Mouse (Mus musculus): Measurements from ENCODE around the gene Tpsb2. TPM values are rescaled to one million over a fixed set of nuclear protein-coding genes. Genes with fewer than 3 reads are reported as not detected.

The Tpsb2 gene
- not detected in 2 replicates for polyA plus RNA-seq (2016; fragmentation: Nextera tagmentation; extraction: Ambion mirVana)

DNA sequence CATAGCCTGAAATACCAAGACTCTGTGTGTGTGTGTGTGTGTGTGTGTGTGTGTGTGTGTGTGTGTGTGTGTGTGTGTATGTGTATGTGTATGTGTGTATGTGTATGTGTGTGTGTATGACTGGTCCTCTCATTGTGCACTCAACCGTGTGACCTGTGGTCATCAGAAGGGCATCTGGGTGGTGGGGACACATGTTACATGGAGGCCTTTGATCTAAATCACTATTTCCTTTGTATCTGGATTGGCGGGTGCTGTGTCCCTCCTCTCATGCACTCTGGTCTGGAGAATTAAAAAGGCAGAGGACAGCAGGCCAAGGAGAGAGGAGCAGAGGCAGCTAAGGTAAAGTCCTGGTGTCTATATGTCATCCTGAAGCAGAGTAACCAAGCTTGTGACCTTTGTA lies at the start of gene Tpsb2:
Gene Tpsb2, plus strand, starts transcription at position 301 of the 400 bp plus-strand sequence.
- Histone ChIP-seq H3K4me3 (no peak within 1 kb of the TSS), H3K27me3 (no peaks in the 10 kb centered on the region), H3K36me3 (no peaks in the 10 kb centered on the region), H3K4me2 (replicated peaks) (no peak within 1 kb of the TSS), H3K4me1 (no peaks in the 10 kb centered on the region), H3K9me3 (replicated peaks) (no peaks in the 10 kb centered on the region), H3K27ac (no peak within 1 kb of the TSS), H3K9ac (no peak within 1 kb of the TSS)
- no peak for ATAC-seq (ENCODE audit: low FRiP score)
- 82% methylated on average over 2 of the region's 2 CpGs for WGBS

DNA sequence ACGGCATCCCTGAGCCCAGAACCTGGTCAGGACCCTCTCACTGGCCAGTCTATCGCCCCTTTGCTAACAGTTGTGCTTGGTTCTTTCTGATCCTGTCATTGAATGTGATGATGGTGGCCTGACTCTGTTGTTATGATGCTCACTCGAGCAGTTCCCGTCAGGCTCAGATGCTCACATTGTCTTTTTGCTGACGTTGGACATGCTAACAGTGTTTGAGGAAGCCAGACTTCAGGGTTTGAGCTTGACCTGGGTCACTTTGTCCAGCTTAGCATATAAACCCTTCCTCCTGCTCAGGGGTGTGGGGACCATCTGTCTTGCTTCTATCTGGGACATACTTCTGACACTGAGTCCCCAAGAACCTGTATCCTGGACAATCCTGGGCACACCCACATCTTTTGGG lies 47.8 kb upstream of the Tpsb2 start, which contains the start of gene Prss29:
Gene Prss29, plus strand, starts transcription at position 301 of the 400 bp plus-strand sequence.
- no peak within 1 kb of the TSS for H3K27ac ChIP-seq
- no peaks in the 10 kb centered on the region for H3K36me3 ChIP-seq
- H3K27me3 ChIP-seq: peaks cover 3% of the 10 kb centered on the region; the same call in 1 of the 2 replicates
- H3K4me2 ChIP-seq (replicated peaks): no peak within 1 kb of the TSS
- no peaks in the 10 kb centered on the region for H3K4me1 ChIP-seq
- ATAC-seq (ENCODE audit: low FRiP score): no peak
- no peak within 1 kb of the TSS for H3K4me3 ChIP-seq
- H3K9me3 ChIP-seq (replicated peaks): no peaks in the 10 kb centered on the region
- H3K9ac ChIP-seq: no peak within 1 kb of the TSS
- 78% methylated on average over 5 of the region's 5 CpGs for WGBS

DNA sequence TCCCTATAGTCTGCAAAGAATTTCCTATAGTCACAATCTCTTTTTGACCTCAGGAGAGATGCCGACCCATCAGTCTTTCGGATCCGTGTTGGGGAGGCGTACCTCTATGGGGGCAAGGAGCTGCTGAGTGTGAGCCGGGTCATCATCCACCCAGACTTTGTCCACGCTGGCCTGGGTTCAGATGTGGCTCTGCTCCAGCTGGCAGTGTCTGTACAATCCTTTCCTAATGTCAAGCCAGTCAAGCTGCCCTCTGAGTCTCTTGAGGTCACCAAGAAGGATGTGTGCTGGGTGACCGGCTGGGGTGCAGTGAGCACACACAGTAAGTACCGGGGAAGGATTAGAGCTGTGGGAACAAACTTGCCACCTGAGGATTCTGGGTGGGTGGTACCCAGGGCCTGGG lies 45.3 kb upstream of the Tpsb2 start:
- Histone ChIP-seq H3K27me3 (peaks cover 4% of the 10 kb centered on the region; the same call in 1 of the 2 replicates), H3K9me3 (replicated peaks) (no peaks in the 10 kb centered on the region), H3K4me1 (no peaks in the 10 kb centered on the region), H3K4me2 (replicated peaks) (no peak overlapping the region), H3K36me3 (no peaks in the 10 kb centered on the region), H3K27ac (no peak overlapping the region), H3K9ac (no peak overlapping the region), H3K4me3 (no peak overlapping the region)
- 89% methylated on average over 8 of the region's 8 CpGs for WGBS
- ATAC-seq (ENCODE audit: low FRiP score): no peak

DNA sequence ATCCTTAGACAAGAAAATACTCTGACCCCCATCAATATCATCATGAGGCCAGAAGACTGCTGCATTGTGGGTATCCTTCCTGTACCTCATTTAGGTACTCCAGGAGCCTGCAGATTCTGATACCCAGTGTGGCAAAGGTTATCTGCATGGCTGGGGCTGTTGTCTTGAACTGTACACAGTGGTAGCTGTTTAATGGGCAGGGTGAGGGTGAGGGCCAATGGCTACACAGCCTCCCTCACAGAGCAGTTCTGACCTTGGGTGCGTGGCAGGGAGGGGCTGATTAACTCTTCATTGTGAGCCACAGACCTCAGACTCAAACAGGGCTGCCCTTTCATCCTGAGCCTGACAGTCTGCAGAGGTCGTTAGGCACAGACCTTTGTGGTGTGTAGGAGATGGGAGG lies 43.2 kb upstream of the Tpsb2 start:
- Histone ChIP-seq H3K36me3 (no peaks in the 10 kb centered on the region), H3K9ac (no peak overlapping the region), H3K4me3 (no peak overlapping the region), H3K9me3 (replicated peaks) (no peaks in the 10 kb centered on the region), H3K4me1 (no peaks in the 10 kb centered on the region), H3K4me2 (replicated peaks) (no peak overlapping the region), H3K27ac (no peak overlapping the region), H3K27me3 (peaks cover 4% of the 10 kb centered on the region; the same call in 1 of the 2 replicates)
- ATAC-seq (ENCODE audit: low FRiP score): no peak
- 34% methylated on average over 2 of the region's 2 CpGs for WGBS

DNA sequence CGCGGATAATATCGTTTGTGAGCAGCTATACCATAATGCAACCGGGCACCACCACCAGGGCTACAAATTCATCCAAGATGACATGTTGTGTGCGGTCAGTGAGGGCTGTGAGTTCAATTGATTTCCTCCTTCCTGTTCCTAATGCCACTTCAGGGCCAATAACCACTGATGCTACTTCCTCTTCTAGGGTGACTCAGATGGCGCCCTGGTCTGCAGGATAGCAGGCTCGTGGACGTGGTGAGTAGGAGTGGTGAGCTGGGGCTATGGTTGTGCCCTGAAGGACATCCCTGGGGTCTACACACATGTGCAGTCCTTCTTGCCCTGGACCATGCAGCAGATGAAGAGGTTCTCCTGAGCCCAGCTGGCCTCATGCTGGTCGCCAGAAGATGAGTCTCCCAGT lies 33.8 kb upstream of the Tpsb2 start:
- no peak overlapping the region for H3K4me2 ChIP-seq (replicated peaks)
- WGBS: 77% methylated on average over 9 of the region's 9 CpGs
- ATAC-seq (ENCODE audit: low FRiP score): no peak

DNA sequence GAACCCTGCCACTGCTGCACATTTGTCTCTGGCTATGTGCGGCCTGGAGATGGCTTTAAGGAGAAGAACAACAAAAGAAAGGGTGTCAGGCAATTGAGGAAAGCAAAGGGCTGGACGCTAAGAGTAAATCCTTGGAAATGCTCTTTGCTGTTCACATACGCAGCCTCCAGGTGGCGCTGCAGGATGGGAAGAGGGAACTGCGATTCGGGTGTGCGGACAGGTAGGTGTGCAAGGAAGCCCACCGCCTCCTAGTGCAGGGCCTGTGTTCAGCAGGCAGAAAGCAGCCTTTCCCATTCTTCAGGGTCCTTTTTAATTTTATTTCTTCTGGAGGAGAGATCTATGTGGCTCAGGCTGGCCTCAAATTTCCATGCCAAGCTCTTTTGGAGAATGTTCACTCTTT lies 32.2 kb upstream of the Tpsb2 start:
- H3K9ac ChIP-seq: no peak overlapping the region
- no peaks in the 10 kb centered on the region for H3K9me3 ChIP-seq (replicated peaks)
- no peak overlapping the region for H3K27ac ChIP-seq
- WGBS: 3% methylated on average over 8 of the region's 8 CpGs
- no peak overlapping the region for H3K4me2 ChIP-seq (replicated peaks)
- H3K4me1 ChIP-seq: no peaks in the 10 kb centered on the region
- H3K4me3 ChIP-seq: no peak overlapping the region
- no peaks in the 10 kb centered on the region for H3K36me3 ChIP-seq
- ATAC-seq (ENCODE audit: low FRiP score): 0 out of 2 replicates have a peak, but pooled peaks have one; percentile 29
- H3K27me3 ChIP-seq: peaks cover 23% of the 10 kb centered on the region

More for the DNA sequence above, 33.8 kb upstream of the Tpsb2 start:
- Histone ChIP-seq H3K9ac (no peak overlapping the region), H3K27me3 (peaks cover 23% of the 10 kb centered on the region), H3K4me1 (no peaks in the 10 kb centered on the region), H3K27ac (no peak overlapping the region), H3K4me3 (no peak overlapping the region), H3K36me3 (no peaks in the 10 kb centered on the region), H3K9me3 (replicated peaks) (no peaks in the 10 kb centered on the region)

DNA sequence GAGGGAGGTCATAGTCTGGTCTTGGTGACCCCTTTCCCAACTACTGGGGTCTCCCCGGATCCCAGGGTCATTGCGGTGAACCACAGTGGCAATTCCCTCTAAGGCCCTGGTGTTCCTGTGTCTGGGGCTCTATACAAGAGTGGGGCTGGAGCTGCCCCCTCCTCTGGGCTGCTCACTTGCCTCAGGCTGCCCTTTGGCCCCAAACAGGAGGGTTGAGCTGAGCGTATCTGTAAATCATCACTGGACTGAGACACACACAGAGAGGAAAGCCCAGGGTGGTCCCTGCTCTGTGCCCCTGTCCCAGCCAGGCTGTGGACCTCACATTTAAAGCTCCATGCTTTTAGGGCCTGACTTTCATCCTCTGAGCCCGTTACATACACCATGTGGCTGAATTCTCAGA lies 27.9 kb upstream of the Tpsb2 start:
- H3K27ac ChIP-seq: no peak overlapping the region
- peaks cover 13% of the 10 kb centered on the region for H3K27me3 ChIP-seq
- WGBS: 77% methylated on average over 4 of the region's 4 CpGs
- H3K4me1 ChIP-seq: no peaks in the 10 kb centered on the region
- no peak overlapping the region for H3K4me3 ChIP-seq
- H3K9ac ChIP-seq: no peak overlapping the region
- H3K9me3 ChIP-seq (replicated peaks): no peaks in the 10 kb centered on the region
- no peak overlapping the region for H3K4me2 ChIP-seq (replicated peaks)
- no peaks in the 10 kb centered on the region for H3K36me3 ChIP-seq
- ATAC-seq (ENCODE audit: low FRiP score): no peak

DNA sequence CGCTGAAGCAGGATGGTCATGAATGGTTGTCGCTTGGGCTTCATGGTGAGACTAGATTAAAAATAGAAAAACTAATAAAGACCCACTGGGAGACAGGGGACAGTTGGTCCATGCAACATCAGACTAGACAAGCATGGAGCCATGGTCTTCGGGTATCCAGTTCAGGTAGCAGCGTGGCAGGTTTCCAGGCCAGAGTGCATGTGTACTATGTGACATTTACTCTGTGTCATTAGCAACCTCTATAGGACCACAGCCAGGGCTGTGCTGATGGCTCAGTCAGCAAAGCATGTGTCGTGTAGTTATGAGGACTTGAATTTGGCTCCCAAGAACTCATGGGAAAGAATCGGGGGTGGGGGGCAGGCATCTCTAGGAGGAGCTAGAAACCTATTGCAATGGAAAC lies 26.1 kb upstream of the Tpsb2 start:
- Histone ChIP-seq H3K4me2 (replicated peaks) (no peak overlapping the region), H3K36me3 (no peaks in the 10 kb centered on the region), H3K27ac (no peak overlapping the region), H3K9me3 (replicated peaks) (no peaks in the 10 kb centered on the region), H3K4me3 (no peak overlapping the region), H3K4me1 (no peaks in the 10 kb centered on the region), H3K27me3 (peaks cover 5% of the 10 kb centered on the region), H3K9ac (no peak overlapping the region)
- no peak for ATAC-seq (ENCODE audit: low FRiP score)
- WGBS: 88% methylated on average over 6 of the region's 6 CpGs

DNA sequence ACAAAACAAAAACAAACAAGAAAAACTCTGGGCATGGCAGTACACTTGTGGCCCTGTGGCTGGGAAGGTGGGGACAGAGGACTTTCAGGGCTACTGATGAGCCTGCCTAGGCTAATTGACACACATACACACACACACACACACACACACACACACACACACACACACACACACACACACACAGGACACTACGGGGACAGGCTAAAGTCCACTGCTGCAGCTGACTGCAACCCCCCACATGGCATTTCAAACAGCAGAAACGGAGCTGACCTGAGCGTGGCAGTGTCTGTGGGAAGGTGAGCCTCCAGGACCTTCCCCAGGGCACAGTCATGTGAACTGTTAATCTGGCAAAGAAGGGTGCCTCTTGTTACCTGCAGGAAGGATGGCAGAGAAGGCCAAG lies 24.6 kb upstream of the Tpsb2 start:
- no peaks in the 10 kb centered on the region for H3K27me3 ChIP-seq
- no peak overlapping the region for H3K27ac ChIP-seq
- no peaks in the 10 kb centered on the region for H3K9me3 ChIP-seq (replicated peaks)
- H3K4me3 ChIP-seq: no peak overlapping the region
- H3K4me1 ChIP-seq: no peaks in the 10 kb centered on the region
- no peaks in the 10 kb centered on the region for H3K36me3 ChIP-seq
- H3K4me2 ChIP-seq (replicated peaks): no peak overlapping the region
- no peak overlapping the region for H3K9ac ChIP-seq
- 53% methylated on average over 3 of the region's 3 CpGs for WGBS
- ATAC-seq (ENCODE audit: low FRiP score): no peak

DNA sequence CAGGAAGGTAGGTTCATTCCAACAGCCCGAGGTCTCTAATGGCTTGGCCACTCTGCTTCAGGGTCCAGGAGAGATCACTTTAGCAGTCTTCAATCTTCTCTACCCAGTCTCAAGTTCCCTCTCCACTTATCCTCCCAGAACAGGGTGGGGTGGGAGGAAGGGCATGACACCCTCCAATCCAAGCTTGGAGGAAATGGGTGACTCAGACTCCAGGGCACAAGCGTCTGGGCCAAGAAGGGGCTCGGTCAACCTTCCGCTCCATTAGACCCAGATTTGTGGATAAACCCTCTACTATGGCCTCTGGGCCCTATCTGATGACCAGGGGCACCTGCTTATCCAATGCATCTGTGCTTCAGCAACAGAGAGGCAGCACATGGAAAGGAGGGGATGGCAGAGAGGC lies 20.6 kb upstream of the Tpsb2 start, which contains the start of gene Tpsab1:
Gene Tpsab1, minus strand, starts transcription at position 101 of the 400 bp plus-strand sequence.
- no peaks in the 10 kb centered on the region for H3K36me3 ChIP-seq
- no peak within 1 kb of the TSS for H3K27ac ChIP-seq
- no peaks in the 10 kb centered on the region for H3K4me1 ChIP-seq
- no peak for ATAC-seq (ENCODE audit: low FRiP score)
- no peak within 1 kb of the TSS for H3K4me3 ChIP-seq
- H3K9ac ChIP-seq: no peak within 1 kb of the TSS
- WGBS: 94% methylated on average over 4 of the region's 4 CpGs
- no peak within 1 kb of the TSS for H3K4me2 ChIP-seq (replicated peaks)
- no peaks in the 10 kb centered on the region for H3K9me3 ChIP-seq (replicated peaks)
- H3K27me3 ChIP-seq: no peaks in the 10 kb centered on the region

DNA sequence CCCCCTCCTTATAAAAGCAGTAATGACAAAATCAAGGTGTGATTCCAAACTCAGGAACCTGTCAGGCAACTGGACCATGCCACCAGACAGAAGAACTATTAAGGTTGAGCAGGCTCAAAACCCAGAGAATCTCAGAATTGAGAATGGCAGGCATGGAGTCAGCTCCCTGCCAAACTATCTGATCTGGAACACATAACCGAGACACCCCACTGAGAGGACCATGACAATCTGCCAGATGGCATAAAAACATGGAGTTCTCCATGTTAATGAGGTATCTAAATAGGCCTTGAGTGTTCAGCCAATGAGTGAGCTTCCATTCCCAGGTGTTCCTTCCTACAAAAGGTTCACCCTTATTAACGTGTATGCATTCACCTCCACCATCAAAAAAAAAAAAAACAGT lies 4.8 kb upstream of the Tpsb2 start:
- no peak for ATAC-seq (ENCODE audit: low FRiP score)

DNA sequence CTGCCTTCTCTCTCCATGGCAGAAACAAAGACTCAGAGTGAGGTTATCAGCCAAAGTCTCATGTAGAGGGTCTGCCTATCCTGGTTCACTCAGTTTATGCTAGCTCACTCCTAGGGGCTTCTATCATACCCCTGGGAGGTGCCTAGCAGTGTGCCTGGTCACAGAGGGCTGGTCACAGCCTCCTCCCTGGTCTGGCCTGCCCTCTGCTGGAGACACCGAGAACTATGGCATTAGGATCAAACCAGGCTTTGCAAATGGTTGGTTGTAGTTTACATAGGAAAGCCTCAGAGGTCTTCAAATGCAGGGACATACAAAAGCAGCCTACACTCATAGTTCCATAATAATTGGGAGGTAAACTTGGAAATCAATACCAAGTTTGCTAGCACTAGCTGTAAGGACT lies 2.4 kb upstream of the Tpsb2 start:
- 11% methylated on average over 1 of the region's 1 CpGs for WGBS
- no peak for ATAC-seq (ENCODE audit: low FRiP score)

More for the DNA sequence above, 4.8 kb upstream of the Tpsb2 start:
- Histone ChIP-seq H3K36me3 (no peaks in the 10 kb centered on the region), H3K4me3 (no peak overlapping the region), H3K4me2 (replicated peaks) (no peak overlapping the region), H3K9ac (no peak overlapping the region), H3K27me3 (no peaks in the 10 kb centered on the region), H3K4me1 (no peaks in the 10 kb centered on the region), H3K27ac (no peak overlapping the region), H3K9me3 (replicated peaks) (no peaks in the 10 kb centered on the region)
- 73% methylated on average over 2 of the region's 2 CpGs for WGBS

DNA sequence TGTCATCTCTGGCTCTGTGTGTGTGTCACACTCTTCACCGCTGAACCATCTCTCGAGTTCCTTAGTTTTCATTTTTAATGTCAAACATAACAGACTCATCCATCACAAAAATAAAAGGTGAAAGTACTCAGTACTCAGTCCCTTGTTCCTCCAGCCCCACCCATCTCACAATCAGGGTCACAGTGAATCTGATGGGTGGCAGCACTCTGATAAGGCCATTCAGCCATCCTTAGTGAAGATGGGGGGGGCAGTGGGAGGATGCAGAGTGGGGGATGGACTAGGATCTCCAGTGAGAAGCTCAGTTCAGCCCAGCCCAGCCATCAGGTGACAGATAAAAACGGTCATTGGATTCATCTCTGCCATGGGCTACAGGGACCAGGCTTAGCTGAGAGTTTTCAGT lies 2.9 kb downstream of the Tpsb2 start, which contains the start of gene Tpsg1:
Gene Tpsg1, plus strand, starts transcription at position 301 of the 400 bp plus-strand sequence.
- ATAC-seq (ENCODE audit: low FRiP score): no peak
- 0 out of 2 replicates have a peak, but pooled peaks cover 3% of the 10 kb centered on the region for H3K27me3 ChIP-seq
- H3K36me3 ChIP-seq: no peaks in the 10 kb centered on the region
- H3K4me3 ChIP-seq: no peak within 1 kb of the TSS
- no peaks in the 10 kb centered on the region for H3K9me3 ChIP-seq (replicated peaks)
- no peak within 1 kb of the TSS for H3K9ac ChIP-seq
- 86% methylated on average over 3 of the region's 3 CpGs for WGBS
- no peak within 1 kb of the TSS for H3K4me2 ChIP-seq (replicated peaks)
- no peak within 1 kb of the TSS for H3K27ac ChIP-seq
- no peaks in the 10 kb centered on the region for H3K4me1 ChIP-seq

More for the DNA sequence above, 2.4 kb upstream of the Tpsb2 start:
- Histone ChIP-seq H3K9me3 (replicated peaks) (no peaks in the 10 kb centered on the region), H3K4me2 (replicated peaks) (no peak overlapping the region), H3K27ac (no peak overlapping the region), H3K9ac (no peak overlapping the region), H3K4me1 (no peaks in the 10 kb centered on the region), H3K36me3 (no peaks in the 10 kb centered on the region), H3K4me3 (no peak overlapping the region), H3K27me3 (no peaks in the 10 kb centered on the region)

Data from hindbrain, embryonic 12.5 days (tissue).